Mouse (Mus musculus): ENCODE measurements around the gene Erc1. TPM values are rescaled to one million over a fixed set of nuclear protein-coding genes. Genes with fewer than 3 reads are reported as not detected.

The Erc1 gene
- total RNA-seq, 4 experiments from 2014 or later: 26.4 to 30.5 (median 29.5) TPM

DNA sequence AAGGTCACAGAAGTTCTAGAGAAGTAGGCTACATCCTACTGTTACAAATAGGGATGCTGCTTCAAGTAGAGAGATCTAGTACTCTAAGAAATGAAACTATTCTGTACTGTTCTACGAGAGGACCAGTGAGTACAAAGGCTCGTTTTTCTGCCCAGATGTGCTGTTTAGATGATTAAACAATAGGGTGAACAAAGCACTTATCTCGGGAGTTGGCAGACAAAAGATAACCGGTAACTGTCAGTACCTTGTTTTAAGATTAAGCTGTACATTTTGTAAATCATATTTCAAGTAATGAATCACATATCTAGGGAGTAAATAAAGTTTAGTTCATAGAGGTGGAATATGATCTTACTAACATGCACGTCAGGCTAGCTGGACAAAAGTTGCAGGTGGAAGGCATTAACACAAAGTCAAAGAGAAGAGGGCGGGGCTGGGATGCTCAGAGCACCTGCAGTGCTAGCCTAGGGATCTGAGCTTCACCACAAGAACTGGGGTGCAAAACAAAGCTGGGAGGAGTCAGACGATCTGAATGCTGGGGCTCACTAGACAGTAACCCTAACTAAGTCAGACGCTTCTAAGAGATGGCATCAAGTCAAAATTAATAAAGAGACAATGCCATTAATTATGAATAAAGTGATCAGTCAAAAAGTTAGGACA is 136.2 kb downstream of the Erc1 start:
- DNase-seq (ENCODE audit: low spot score in 2 of 2): no peak

DNA sequence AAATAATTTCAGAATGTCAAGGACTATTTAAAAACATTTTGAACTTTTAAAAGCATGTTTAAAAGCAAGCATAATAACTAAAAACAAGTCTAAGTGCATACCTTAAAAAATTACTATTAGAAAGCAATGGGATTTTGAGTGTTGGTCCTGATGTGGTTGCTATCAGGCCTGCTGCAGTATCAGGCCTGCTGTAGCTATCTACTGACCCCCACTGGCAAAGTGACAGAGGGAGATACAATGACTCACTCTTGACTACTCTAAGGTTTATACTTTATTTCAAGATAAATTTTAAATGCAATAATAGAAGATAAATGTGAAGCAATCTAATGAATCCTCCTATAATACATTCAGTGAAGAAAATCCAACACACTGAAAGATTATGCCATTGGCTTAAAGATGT is 138.4 kb downstream of the Erc1 start:
- no peak for DNase-seq (ENCODE audit: low spot score in 2 of 2)

DNA sequence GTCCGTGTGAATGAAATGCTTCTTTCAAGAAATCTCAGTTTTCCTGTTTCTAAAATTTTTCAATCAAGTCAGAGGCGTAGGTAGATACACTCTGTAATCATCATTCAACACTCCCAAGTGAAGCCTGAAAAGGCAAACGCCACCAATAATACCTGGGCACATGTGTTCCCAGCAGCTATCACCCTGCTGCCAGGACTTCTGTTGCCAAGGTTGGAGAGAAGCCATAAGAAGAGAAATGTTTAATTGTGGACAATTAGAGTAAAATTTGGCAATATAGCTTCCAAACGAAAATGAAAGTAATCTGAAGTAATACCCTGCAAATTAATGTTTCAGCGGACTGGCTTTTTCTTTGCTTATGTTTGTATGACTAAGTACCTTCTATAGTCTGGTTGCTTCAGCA is 140.1 kb downstream of the Erc1 start:
- no peak for DNase-seq (ENCODE audit: low spot score in 2 of 2)

DNA sequence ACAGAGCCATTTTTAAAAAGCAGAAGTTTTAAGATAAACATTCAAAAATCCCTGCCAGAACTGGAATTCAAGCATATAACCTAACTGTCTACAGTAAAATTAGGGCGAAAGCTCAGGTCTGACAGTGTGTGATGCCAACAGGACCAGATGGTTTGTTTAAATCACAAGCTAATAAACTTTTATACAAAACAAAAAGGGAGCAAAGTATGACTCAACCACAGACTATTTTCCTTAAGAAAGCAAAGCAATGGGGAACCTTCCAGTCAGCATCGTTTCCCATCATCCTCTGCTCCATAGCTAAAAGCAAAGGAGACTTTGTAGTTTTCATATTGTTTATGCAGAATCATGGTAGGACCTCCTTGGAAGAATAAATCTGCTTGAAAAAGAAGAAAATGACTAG is 143.1 kb downstream of the Erc1 start:
- DNase-seq (ENCODE audit: low spot score in 2 of 2): no peak

DNA sequence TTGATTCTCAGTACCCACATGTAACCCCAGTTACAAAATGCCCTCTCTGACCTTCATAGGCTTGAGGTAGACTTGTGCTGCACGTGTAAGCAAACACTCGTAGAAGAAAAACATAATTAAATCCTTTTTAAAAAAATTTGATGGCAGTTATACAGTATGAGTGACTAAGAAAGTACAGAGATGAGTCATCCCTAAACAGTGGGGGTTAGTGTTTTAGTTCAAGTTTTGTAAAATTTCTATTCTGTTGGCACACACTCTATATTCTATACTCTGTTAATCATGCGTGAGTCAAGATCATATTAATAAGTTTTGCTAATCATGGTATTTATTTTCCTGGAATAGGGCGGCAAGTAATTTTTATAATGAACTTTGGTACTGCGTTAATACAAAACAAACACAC is 155.2 kb downstream of the Erc1 start:
- no peak for DNase-seq (ENCODE audit: low spot score in 2 of 2)

DNA sequence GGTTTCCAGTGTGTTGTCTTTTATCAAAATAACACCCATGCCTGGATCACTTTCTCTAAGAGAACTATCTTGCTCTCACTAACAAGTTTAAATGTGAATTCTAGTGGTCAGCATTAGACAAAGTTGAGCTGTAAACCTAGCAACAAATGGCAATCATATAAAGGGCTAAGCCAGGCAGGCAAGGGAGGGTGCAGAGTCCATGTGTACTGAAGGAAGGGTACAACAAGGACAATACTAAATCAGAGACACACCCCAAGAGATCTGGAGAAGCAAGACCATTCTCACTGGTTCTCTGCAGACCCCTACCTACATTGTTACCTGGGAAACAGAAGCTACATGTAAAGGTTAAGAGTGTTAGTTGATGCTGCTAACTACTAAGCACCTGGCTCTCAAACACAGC is 161.5 kb downstream of the Erc1 start:
- no peak for DNase-seq (ENCODE audit: low spot score in 2 of 2)

DNA sequence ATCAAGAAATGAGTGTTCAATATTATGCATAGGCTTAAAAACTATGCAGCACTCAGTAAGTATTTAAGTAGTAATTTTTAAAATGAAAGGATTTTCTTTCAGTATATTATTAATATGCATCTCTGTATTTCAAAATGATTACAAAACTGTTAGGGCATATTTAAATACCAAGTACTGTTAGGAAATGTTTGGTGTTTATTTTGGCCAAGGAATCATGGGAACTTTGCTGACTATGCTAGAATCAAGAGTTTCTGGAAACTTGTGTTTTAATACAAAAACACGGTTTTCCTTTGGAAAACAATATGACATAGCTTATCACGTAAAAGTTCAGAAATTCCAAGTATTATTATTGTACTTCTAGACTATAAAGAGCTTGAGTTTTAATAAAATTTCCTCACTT is 167.2 kb downstream of the Erc1 start:
- no peak for DNase-seq (ENCODE audit: low spot score in 2 of 2)

DNA sequence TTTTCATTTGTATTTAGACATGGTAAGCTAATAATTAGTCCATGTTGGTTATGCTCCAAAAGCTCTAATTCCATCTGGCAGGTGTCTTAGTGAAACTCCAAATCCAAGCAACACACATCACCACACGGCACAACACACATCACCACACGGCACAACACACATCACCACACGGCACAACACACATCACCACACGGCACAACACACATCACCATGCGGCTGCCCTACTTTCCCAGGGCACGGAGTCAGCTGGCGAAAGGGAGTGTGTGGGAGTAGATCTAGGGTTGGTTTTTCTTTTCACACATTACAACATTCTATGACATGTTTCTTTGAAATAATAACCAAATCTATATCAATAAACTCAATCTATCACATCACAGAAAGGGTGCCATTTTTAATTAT is 173.2 kb downstream of the Erc1 start:
- DNase-seq (ENCODE audit: low spot score in 2 of 2): no peak

DNA sequence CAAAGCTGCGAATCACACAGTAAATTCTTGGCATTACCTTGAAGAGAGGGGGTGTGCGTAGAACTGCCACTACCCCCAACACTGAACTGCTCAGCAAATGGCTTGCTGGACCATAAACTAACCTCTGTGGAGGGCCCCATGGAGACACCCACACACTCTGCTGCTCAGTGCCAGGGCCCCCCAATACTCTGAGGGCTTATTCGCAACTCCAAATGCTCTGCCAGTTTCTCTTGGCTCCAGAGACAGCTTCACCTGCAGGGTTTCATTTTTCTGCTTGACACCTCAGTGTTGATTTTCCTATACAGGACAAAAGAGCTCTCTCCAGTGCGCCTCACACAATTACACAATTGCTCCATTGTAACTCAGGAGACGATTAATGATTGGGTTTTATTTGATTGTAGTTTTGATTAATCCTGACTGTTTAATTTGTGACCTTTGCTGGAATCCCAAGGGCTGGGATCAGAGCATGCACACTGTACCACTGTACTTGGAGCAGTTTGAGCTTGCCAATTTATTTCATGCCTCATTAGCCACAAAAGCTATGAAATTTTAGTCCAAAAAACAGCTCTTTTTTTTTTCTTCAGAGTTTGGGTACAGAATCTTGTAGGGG is 173.7 kb downstream of the Erc1 start:
- no peak for DNase-seq (ENCODE audit: low spot score in 2 of 2)

DNA sequence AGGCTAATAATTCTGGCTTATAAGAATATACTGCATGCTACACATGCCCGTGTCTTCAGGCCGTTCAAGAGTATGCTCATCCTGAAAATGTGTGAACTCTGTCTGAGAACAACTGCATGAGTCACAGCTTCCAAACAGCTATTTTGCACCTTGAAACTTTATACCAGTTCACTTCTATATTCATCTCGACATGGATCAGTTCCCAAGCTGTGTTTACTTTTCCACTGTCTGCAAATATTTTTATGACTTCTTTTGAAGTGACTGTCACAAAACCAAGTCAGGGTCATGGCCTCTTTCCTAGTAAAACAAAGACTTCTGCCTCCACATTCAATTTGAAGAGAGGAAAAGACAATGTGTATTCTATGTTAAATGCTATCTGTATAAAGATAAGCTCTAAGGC is 178.2 kb downstream of the Erc1 start:
- DNase-seq (ENCODE audit: low spot score in 2 of 2): no peak

DNA sequence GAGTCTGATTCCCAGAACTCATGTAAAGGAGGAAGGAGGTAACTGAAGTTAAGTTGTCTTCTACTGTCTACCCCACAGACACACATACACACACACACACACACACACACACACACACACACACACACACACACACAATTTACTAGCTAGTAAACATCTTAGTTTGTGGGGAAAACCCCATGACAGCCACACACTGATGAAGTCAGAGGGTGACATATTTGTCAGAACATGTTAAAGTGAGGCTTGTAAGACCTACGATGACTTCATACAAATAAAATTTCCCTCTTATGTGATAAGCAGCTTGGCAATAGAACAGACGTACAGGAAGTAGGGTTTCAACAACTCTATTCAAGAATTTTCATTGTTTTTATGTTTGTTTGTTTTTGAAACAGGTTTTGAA is 185.0 kb downstream of the Erc1 start:
- DNase-seq (ENCODE audit: low spot score in 2 of 2): no peak

DNA sequence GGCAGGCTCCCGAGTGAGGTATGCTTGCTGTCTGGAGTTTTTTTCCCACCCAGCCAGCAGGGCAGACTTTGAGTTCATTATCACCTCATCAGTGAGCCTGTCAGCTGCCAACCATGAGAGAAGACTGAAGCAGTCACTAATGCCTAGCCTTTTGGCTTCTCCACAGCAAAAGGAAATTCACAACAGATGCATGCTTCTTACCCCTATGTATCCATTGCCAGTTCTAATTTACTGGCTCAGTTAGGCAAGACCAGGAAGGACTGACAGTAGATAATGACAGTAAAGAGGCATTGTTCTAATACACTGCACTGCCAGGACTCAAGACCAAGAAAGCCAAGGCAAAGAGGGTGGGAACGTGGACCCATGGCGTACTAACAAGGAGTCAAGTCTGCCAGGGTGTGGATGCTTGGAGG is 186.9 kb downstream of the Erc1 start:
- no peak for DNase-seq (ENCODE audit: low spot score in 2 of 2)

DNA sequence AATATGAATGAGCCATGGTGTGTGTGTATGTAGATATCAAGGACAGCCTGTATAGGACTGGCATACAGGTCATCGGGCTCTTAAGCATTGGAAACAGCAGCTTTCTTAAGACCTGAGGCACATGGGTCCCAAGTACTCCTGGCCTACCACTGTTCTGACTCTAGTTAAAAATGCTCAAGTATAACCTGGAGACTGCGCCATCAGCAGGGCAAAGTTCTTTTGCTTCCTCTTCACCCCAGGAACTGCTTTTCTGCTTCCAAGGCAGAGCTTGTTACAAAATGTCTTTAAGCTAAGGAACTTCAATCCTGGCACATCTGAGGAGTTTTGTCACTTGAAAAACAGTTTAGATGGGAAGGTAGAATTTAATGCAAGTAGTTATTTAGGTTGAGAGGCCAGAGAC is 189.5 kb downstream of the Erc1 start:
- DNase-seq (ENCODE audit: low spot score in 2 of 2): no peak

DNA sequence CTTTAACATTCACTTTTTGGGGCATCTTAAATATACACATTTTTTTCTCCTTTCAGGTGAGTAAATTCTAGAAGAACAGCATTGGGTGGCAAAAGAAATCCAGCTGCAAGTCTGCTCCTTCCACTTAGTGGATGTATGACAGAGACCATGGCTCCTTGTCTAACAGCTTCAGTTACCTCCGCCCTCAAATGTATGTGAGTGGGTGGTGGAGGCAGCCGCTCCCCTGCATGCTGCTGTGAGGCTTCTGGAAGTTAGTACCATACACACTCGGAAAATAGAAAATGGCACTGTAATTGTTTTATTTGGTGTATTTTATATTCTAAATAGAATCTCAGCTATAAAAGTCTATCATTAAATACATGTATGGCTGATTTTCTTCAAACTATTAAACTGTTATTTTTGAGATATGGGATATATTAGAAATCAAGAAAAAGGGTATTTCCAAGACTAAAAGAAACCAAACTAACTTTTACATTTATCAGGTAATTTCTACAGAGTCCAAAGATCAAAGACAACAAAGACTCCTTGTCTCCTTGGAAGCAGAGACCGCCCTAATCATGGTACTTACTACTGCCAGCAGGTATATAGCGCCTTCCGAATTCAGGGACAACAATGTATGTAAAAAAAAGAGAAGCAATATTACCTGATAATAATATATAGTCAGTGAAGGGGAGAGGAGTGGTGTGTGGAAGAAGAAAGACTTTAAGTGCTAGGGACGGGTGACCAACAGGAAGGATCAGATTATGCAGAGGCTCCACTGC is 190.4 kb downstream of the Erc1 start:
- no peak for DNase-seq (ENCODE audit: low spot score in 2 of 2)

DNA sequence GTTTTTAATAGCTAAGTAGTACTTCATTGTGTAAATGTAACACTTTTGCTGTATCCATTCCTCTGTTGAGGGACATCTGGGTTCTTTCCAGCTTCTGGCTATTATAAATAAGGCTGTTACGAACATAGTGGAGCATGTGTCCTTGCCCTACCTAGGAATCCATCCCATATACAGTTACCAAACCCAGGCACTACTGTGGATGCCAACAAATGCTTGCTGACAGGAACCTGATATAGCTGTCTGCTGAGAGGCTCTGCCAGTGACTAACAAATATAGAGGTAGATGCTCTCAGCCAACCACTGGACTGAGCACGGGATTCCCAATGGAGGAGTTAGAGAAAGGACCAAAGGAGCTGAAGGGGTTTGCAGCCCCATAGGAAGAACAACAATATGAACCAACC is 193.2 kb downstream of the Erc1 start:
- DNase-seq (ENCODE audit: low spot score in 2 of 2): peak; percentile 38 to 66

DNA sequence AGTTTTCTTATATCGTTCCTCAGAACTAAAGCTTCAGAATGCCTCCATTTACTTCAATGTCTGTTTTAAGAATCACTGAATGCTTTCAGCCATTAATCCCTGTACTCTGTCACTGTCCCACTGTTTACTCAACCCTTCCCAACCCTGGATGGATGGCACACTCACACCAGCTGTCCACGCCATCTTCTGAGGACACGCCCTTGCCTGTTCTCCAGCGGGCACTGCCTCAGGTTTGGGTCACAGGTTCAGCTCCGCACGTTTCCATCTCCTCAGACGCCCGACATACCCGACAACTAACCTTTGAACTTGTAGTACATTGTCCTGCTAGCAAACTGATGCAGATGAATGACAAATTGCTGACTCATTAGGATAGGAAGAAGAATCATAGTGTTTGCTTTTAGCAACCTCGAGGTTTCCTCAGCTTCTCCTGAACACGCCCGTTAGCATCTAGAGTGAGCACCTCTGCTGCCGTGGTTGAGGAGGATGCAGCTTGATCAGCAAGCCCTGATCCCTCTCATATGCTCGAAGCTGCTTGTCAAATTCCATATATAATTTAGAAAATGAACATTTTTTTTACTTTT is 204.0 kb downstream of the Erc1 start:
- DNase-seq (ENCODE audit: low spot score in 2 of 2): no peak

DNA sequence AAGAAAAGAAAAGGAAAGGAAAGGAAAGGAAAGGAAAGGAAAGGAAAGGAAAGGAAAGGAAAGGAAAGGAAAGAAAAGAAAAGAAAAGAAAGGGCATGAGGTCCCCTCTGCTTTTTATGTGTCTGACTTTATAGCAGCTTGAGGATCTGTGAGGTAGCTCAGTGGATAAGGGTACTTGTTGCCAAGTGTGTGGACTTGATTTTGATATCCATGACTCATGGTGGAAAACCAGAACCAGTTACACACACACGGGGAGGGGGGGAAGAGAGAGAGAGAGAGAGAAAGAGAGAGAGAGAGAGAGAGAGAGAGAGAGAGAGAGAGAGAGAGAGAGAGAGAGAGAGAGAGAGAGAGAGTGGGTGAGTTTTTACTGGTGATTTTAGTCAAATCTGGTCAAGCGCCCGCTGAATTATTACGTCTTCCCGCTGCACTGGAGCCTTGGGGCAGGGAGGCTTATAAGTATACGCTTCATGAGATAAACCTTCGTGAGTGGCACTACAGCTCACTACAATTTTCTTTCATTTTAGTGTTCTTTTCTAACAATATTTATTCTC is 204.7 kb downstream of the Erc1 start:
- DNase-seq (ENCODE audit: low spot score in 2 of 2): no peak

DNA sequence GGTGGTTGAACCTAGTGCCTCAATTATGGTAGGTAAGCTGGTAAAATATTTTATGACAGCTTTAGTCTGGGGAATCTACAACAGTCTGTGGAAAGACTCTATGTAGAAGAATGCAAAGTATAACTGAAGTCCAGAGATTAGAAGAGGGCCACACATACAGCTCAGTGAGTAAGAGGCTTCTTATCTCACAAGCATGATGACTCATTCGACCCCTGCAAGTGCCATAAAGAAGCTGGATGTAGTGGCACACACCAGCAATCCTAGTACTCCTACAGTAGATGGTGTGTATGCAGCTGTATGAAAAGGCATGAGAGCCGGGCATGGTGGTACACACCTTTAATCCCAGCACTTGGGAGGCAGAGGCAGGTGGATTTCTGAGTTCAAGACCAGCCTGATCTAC is 205.2 kb downstream of the Erc1 start:
- no peak for DNase-seq (ENCODE audit: low spot score in 2 of 2)

DNA sequence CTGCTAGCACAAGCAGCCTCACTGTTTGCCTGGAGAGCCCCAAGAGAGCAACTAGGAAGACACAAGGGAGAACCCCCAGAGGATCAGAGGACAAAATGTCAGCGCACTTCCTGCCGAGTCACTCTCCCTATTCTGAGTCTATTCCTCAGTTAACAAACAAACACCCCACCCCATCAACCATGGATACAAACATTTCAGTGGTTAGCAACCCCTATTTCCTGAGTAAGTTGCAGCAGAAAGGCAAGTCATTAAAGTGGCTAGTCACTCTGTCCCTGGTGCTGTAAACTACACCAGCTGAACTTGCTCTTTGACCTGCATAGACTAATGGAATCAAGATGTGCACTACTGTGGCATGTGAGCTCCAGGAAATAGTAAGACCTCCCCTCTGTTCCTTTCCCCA is 212.3 kb downstream of the Erc1 start:
- peak in 1 of 2 experiments; percentile 9 for DNase-seq (ENCODE audit: low spot score in 2 of 2)

DNA sequence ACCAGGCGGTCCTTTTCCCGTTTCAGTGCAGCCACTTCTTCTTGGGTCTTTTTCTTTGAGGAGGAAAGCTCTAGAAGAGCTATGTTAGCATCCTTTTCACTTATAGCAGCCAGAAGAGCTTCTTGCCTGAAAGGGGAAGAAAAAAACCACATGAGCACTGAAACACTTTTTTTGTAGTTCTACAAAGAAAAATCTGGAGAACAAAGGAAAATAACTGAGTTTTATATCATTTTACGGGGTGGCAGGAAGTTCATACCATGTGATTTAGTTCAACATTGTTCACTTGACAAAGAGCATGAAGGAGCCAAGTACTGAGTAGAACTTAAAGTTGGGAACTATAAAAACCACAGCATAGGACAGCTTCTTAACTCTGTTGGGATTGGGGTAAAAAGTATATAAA is 217.3 kb downstream of the Erc1 start:
- no peak for DNase-seq (ENCODE audit: low spot score in 2 of 2)

DNA sequence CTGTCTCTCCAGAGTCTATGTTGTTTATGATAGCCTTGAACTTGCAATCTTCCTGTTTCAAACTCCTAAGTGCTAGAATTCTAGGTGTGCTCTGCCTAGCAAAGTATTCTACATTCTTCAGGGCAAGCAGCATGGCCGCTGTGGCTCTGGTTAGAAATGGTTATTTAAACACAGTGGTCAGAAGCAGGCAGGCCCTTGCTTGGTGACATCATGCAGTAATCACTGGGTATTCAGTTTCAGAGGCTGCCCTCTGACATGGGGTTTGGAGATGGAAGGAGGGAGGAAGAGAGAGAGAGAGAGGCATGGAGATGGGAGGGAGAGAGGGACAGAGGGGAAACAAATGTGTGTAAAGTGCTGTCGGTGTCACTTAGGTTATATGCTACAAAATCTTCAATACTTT is 246.6 kb downstream of the Erc1 start:
- no peak for DNase-seq (ENCODE audit: low spot score in 2 of 2)

DNA sequence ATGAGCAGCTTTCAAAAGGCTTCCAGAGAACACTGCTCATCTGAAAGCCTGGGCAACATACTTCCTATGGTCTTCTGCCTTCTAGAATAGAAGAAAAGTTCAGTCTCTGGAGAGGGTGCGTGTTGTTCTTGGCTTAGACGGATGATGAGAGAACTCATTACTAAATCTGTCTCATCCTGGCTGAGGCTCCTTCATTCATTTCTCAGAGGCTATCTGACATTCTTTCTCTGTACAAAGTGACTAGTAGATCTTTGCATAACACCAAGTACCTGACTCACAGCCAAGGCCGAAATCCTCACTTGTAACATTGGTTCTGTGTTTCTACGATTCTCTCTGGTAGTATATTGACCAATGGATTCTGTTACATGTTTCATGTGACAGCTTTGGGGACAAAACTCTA is 252.5 kb downstream of the Erc1 start:
- DNase-seq (ENCODE audit: low spot score in 2 of 2): no peak

Data from gastrocnemius, adult 8-10 months (tissue).